10 mouse cellular contexts compared by ENCODE assay signal in the genomic region with DNA sequence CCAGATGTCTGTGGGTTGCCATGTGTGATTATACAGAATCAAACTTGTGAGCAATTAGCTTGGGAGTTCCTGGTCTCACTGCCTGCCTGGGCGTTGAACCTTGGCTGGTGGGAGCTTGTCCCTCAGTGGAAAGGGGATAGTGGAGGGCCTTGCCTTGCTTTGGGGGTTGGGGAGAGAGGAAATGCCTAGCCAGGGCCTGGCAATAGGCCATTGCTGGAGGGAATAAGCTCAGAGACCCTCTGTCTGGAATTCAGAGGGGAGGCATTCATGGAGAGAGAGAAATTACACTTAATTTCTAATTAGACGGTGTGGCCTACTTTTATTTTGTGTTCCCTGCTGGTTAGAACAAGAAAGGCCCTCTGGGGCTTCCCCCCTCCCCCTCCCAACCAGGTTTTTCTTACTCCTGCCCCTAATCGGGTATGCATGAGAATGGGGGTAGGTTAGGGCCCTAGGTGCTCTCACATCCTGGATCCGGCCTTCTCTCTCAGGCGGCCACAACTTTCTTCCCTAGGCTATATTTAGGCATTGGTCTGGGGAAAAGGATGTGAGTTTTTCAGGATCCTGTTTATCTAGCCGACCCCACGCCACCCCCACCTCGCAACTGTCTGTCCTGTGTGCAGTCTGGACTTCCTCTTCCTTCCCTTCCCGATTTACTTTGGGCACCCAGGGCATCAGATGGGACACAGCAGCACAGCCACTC. TPM values are rescaled to one million over a fixed set of nuclear protein-coding genes. Genes with fewer than 3 reads are reported as not detected.
DNase-seq lines count a peak whose midpoint lies in the region; ATAC-seq lines count a peak whose summit lies in the region.
"Had no signal": no experiment of that assay in that cellular context is flagged by ENCODE, and none has a peak within 500 bp of the region (broad histone marks: within the 10 kb centered on the region; RNA-seq: fewer than 3 reads in every experiment).

No protein-coding gene starts in this region.

- ATAC-seq in forebrain, embryonic 16.5 days = 0 out of 2 replicates have a peak, but pooled peaks have one; percentile 45
- ATAC-seq in stomach, embryonic 15.5 days (ENCODE audit: insufficient read depth, low FRiP score, low read depth) = no peak

- no peak overlapping the region for H3K4me3 ChIP-seq in forebrain, embryonic 16.5 days (replicated peaks; ENCODE audit: low read length)
- no peak overlapping the region for H3K4me3 ChIP-seq in limb, embryonic 10.5 days
- no peak overlapping the region for H3K4me3 ChIP-seq in stomach, embryonic 15.5 days (replicated peaks)
- H3K4me3 ChIP-seq: erythroblast, embryonic 14.5 days had no signal

- peaks cover 6% of the 10 kb centered on the region for H3K4me1 ChIP-seq in forebrain, embryonic 16.5 days (replicated peaks; ENCODE audit: control insufficient read depth, insufficient read depth, low read length)
- H3K4me1 ChIP-seq in limb, embryonic 10.5 days = peaks cover 16% of the 10 kb centered on the region
- 0 out of 2 replicates have a peak, but pooled peaks cover 11% of the 10 kb centered on the region for H3K4me1 ChIP-seq in stomach, embryonic 15.5 days

- H3K9me3 ChIP-seq in forebrain, embryonic 16.5 days (ENCODE audit: control insufficient read depth, low read length) = no peaks in the 10 kb centered on the region
- no peaks in the 10 kb centered on the region for H3K9me3 ChIP-seq in limb, embryonic 10.5 days (replicated peaks)
- H3K9me3 ChIP-seq in stomach, embryonic 15.5 days = no peaks in the 10 kb centered on the region

- H3K36me3 ChIP-seq in forebrain, embryonic 16.5 days (ENCODE audit: control insufficient read depth, insufficient read depth) = peaks cover 6% of the 10 kb centered on the region; the same call in 1 of the 2 replicates
- H3K36me3 ChIP-seq in limb, embryonic 10.5 days = peaks cover 34% of the 10 kb centered on the region
- H3K36me3 ChIP-seq in stomach, embryonic 15.5 days = peaks cover 11% of the 10 kb centered on the region; the same call in 1 of the 2 replicates

- H3K27ac ChIP-seq in forebrain, embryonic 16.5 days (ENCODE audit: low read length) = no peak overlapping the region
- peak overlapping the region; percentile 37; the same call in 1 of the 2 replicates for H3K27ac ChIP-seq in limb, embryonic 10.5 days
- peak overlapping the region; percentile 65; the same call in 1 of the 2 replicates for H3K27ac ChIP-seq in stomach, embryonic 15.5 days

- WGBS in forebrain, embryonic 16.5 days = 42% methylated on average over 9 of the region's 9 CpGs
- 59% methylated on average over 9 of the region's 9 CpGs for WGBS in limb, embryonic 10.5 days
- WGBS in stomach, embryonic 15.5 days = 61% methylated on average over 9 of the region's 9 CpGs

- no peak overlapping the region for H3K4me2 ChIP-seq in forebrain, embryonic 16.5 days (ENCODE audit: low read length)
- H3K4me2 ChIP-seq in stomach, embryonic 15.5 days = no peak overlapping the region

- no peaks in the 10 kb centered on the region for H3K27me3 ChIP-seq in forebrain, embryonic 16.5 days (replicated peaks; ENCODE audit: control insufficient read depth, insufficient read depth, low read length)
- no peaks in the 10 kb centered on the region for H3K27me3 ChIP-seq in limb, embryonic 10.5 days (ENCODE audit: low read depth, poor library complexity, severe bottlenecking)
- no peaks in the 10 kb centered on the region for H3K27me3 ChIP-seq in stomach, embryonic 15.5 days (replicated peaks)

- no peak overlapping the region for H3K9ac ChIP-seq in forebrain, embryonic 16.5 days (replicated peaks; ENCODE audit: low read depth, low read length)
- H3K9ac ChIP-seq in stomach, embryonic 15.5 days = no peak overlapping the region

- DNase-seq in retina, postnatal 1 day = peak; percentile 56
- DNase-seq in retina, embryonic 14.5 days (ENCODE audit: low spot score) = no peak
- no peak for DNase-seq in limb, embryonic 10.5 days (ENCODE audit: low spot score)
- no peak for DNase-seq in right cerebral cortex, postnatal 25 days
- DNase-seq in left cerebral cortex, adult 11 months (ENCODE audit: low spot score) = no peak
- DNase-seq: adrenal gland, adult 8-10 months; thymus, postnatal 4 days had no signal

RNA-seq across cellular contexts. Expression of a gene that starts 11.7 kb away (rescaled TPM):
- polyA plus RNA-seq in forebrain, embryonic 16.5 days (2015; fragmentation: Nextera tagmentation; extraction: Ambion mirVana) = 0.99 and 3.3 TPM in 2 replicates
- 1.1 and 1.4 TPM in 2 replicates for polyA plus RNA-seq in limb, embryonic 10.5 days (2016; fragmentation: Nextera tagmentation; extraction: Ambion mirVana)
- 1.5 and 1.6 TPM in 2 replicates for polyA plus RNA-seq in stomach, embryonic 15.5 days (2015; fragmentation: Nextera tagmentation; extraction: Ambion mirVana)
- polyA plus RNA-seq: erythroblast, embryonic 14.5 days had no signal

RNA-seq across cellular contexts. Expression of a gene that starts 12.8 kb away (rescaled TPM):
- polyA plus RNA-seq in forebrain, embryonic 16.5 days (2015; fragmentation: Nextera tagmentation; extraction: Ambion mirVana) = 54.8 and 59.8 TPM in 2 replicates
- 25.6 and 29.5 TPM in 2 replicates for polyA plus RNA-seq in limb, embryonic 10.5 days (2016; fragmentation: Nextera tagmentation; extraction: Ambion mirVana)
- polyA plus RNA-seq in stomach, embryonic 15.5 days (2015; fragmentation: Nextera tagmentation; extraction: Ambion mirVana) = 29.7 and 29.9 TPM in 2 replicates

RNA-seq across cellular contexts. Expression of a gene that starts 50.8 kb away (rescaled TPM):
- 0.19 and 0.66 TPM in 2 replicates for polyA plus RNA-seq in forebrain, embryonic 16.5 days (2015; fragmentation: Nextera tagmentation; extraction: Ambion mirVana)
- not detected in 2 replicates for polyA plus RNA-seq in limb, embryonic 10.5 days (2016; fragmentation: Nextera tagmentation; extraction: Ambion mirVana)
- 0.13 TPM in 1 of 2 replicates, not detected in the other for polyA plus RNA-seq in stomach, embryonic 15.5 days (2015; fragmentation: Nextera tagmentation; extraction: Ambion mirVana)
- polyA plus RNA-seq: erythroblast, embryonic 14.5 days had no signal
